Mouse (Mus musculus) adrenal gland, adult 8-10 months (tissue): ENCODE data around the gene Dapl1. TPM values are rescaled to one million over a fixed set of nuclear protein-coding genes. Genes with fewer than 3 reads are reported as not detected.

Experiments
- DNase-seq: peaks from one replicate; pipeline ENCODE4 v3.0.0; 2022
- total RNA-seq, 4 experiments: library from RNA; stranded (reverse); gene quantifications; 2 replicates each; pipeline ENCODE4 v1.2.4; 2022

The Dapl1 gene
- total RNA-seq: not detected

GRCm38 (mm10) chr2:59484438-59484837 is at the start of gene Dapl1:
TSS of gene Dapl1 (plus strand) at chr2:59484653.
- DNase-seq: no peak

GRCm38 (mm10) chr2:59434820-59435219 is 49.6 kb upstream of the Dapl1 start:
- no peak for DNase-seq

GRCm38 (mm10) chr2:59437684-59438393 is 46.6 kb upstream of the Dapl1 start:
- DNase-seq: peak; percentile 81

GRCm38 (mm10) chr2:59438479-59438935 is 45.9 kb upstream of the Dapl1 start:
- DNase-seq: peak; percentile 57

- DNase-seq: no peak
Observed at GRCm38 (mm10) chr2:59439824-59440223, 44.6 kb upstream of the Dapl1 start.

- peak; percentile 32 for DNase-seq
Observed at GRCm38 (mm10) chr2:59440481-59440880, 44.0 kb upstream of the Dapl1 start.

- no peak for DNase-seq
Observed at GRCm38 (mm10) chr2:59441681-59442080, 42.8 kb upstream of the Dapl1 start.

GRCm38 (mm10) chr2:59446671-59447070 is 37.8 kb upstream of the Dapl1 start:
- no peak for DNase-seq

GRCm38 (mm10) chr2:59447712-59448111 is 36.7 kb upstream of the Dapl1 start:
- no peak for DNase-seq

- DNase-seq: no peak
Observed at GRCm38 (mm10) chr2:59448516-59448915, 35.9 kb upstream of the Dapl1 start.

- no peak for DNase-seq
Observed at GRCm38 (mm10) chr2:59448921-59449320, 35.5 kb upstream of the Dapl1 start.

GRCm38 (mm10) chr2:59451675-59452074 is 32.8 kb upstream of the Dapl1 start:
- no peak for DNase-seq

- no peak for DNase-seq
Observed at GRCm38 (mm10) chr2:59452102-59452501, 32.4 kb upstream of the Dapl1 start.

- DNase-seq: no peak
Observed at GRCm38 (mm10) chr2:59462086-59462485, 22.4 kb upstream of the Dapl1 start.

GRCm38 (mm10) chr2:59463428-59464182 is 20.8 kb upstream of the Dapl1 start:
- no peak for DNase-seq

- no peak for DNase-seq
Observed at GRCm38 (mm10) chr2:59465671-59466070, 18.8 kb upstream of the Dapl1 start.

GRCm38 (mm10) chr2:59466358-59466757 is 18.1 kb upstream of the Dapl1 start:
- no peak for DNase-seq

- DNase-seq: no peak
Observed at GRCm38 (mm10) chr2:59467085-59467484, 17.4 kb upstream of the Dapl1 start.

- no peak for DNase-seq
Observed at GRCm38 (mm10) chr2:59467976-59468375, 16.5 kb upstream of the Dapl1 start.

- no peak for DNase-seq
Observed at GRCm38 (mm10) chr2:59469590-59470245, 14.7 kb upstream of the Dapl1 start.

- no peak for DNase-seq
Observed at GRCm38 (mm10) chr2:59470326-59471031, 14.0 kb upstream of the Dapl1 start.
